In genomic region chr10:76212121-76212520, GRCm38 (mm10) we compare ENCODE assay signal across 25 mouse cellular contexts. TPM values are rescaled to one million over a fixed set of nuclear protein-coding genes. Genes with fewer than 3 reads are reported as not detected.
"Had no signal": no experiment of that assay in that cellular context is flagged by ENCODE, and none has a peak within 500 bp of the region (broad histone marks: within the 10 kb centered on the region; RNA-seq: fewer than 3 reads in every experiment).

No protein-coding gene starts in this region.

- H3K27ac ChIP-seq: gastrocnemius, adult 2 months; heart, adult 2 months; heart, embryonic 13.5 days; heart, embryonic 15.5 days; hindbrain, embryonic 10.5 days; hindbrain, embryonic 12.5 days; hindbrain, embryonic 14.5 days; layer of hippocampus, adult 2 months; left cerebral cortex, adult 2 months; limb, embryonic 13.5 days; limb, embryonic 15.5 days; liver, embryonic 12.5 days had no signal

- H3K4me3 ChIP-seq: gastrocnemius, adult 2 months; heart, adult 2 months; heart, embryonic 13.5 days; heart, embryonic 15.5 days; hindbrain, embryonic 10.5 days; hindbrain, embryonic 12.5 days; layer of hippocampus, adult 2 months; left cerebral cortex, adult 2 months; limb, embryonic 13.5 days; limb, embryonic 15.5 days; liver, embryonic 12.5 days had no signal

- H3K27me3 ChIP-seq: heart, embryonic 13.5 days; heart, embryonic 15.5 days; hindbrain, embryonic 12.5 days; limb, embryonic 13.5 days; limb, embryonic 15.5 days; liver, embryonic 12.5 days had no signal

- H3K4me2 ChIP-seq: heart, embryonic 11.5 days; heart, embryonic 13.5 days; heart, embryonic 15.5 days; hindbrain, embryonic 12.5 days; hindbrain, embryonic 14.5 days; limb, embryonic 13.5 days; limb, embryonic 15.5 days; liver, embryonic 12.5 days had no signal

- H3K4me1 ChIP-seq: heart, embryonic 13.5 days; heart, embryonic 15.5 days; hindbrain, embryonic 10.5 days; hindbrain, embryonic 12.5 days; limb, embryonic 13.5 days; limb, embryonic 15.5 days; liver, embryonic 12.5 days had no signal

- DNase-seq: gastrocnemius, adult 2 months; gastrocnemius, postnatal 10 days; gastrocnemius, postnatal 25 days; heart, postnatal 4 days; kidney, adult 18-20 months; kidney, adult 8-10 months; kidney, postnatal 10 days; kidney, postnatal 25 days; kidney, postnatal 4 days had no signal

- H3K9ac ChIP-seq: heart, embryonic 13.5 days; heart, embryonic 15.5 days; hindbrain, embryonic 12.5 days; hindbrain, embryonic 14.5 days; limb, embryonic 13.5 days; limb, embryonic 15.5 days; liver, embryonic 12.5 days had no signal

- H3K9me3 ChIP-seq: limb, embryonic 15.5 days had no signal

- ATAC-seq: hindbrain, embryonic 16.5 days; inflammation-experienced regulatory T-cells, adult 6 months; intestine, embryonic 16.5 days; liver, embryonic 12.5 days had no signal

RNA-seq across cellular contexts. Expression of gene S100b, which starts 41.5 kb away (rescaled TPM):
- polyA plus RNA-seq: hindbrain, embryonic 10.5 days; inflammation-experienced regulatory T-cells, adult 6 months; liver, adult 2 months; liver, embryonic 12.5 days had no signal
